Mouse (Mus musculus) retina, embryonic 14.5 days (tissue): ENCODE results near the gene Dnah11.
A peak's percentile ranks its signal among the peaks of the same experiment; 100 is the strongest.

Source experiments
- DNase-seq: peaks from one replicate; pipeline ENCODE4 v3.0.0-alpha.2; 2015; ENCODE audit warnings: low spot score

Dnah11 gene

GRCm38 (mm10) chr12:118085291-118085690, 113.6 kb downstream of the Dnah11 start:
- no peak for DNase-seq

GRCm38 (mm10) chr12:118084806-118085205, 114.0 kb downstream of the Dnah11 start:
- DNase-seq = no peak

- no peak for DNase-seq
These were observed 114.7 kb downstream of the Dnah11 start for GRCm38 (mm10) chr12:118084134-118084533.

GRCm38 (mm10) chr12:118080441-118080840, 118.4 kb downstream of the Dnah11 start:
- no peak for DNase-seq

- no peak for DNase-seq
These were observed 120.3 kb downstream of the Dnah11 start for GRCm38 (mm10) chr12:118078434-118078989.

- DNase-seq = no peak
These were observed 122.0 kb downstream of the Dnah11 start for GRCm38 (mm10) chr12:118076802-118077201.

- no peak for DNase-seq
These were observed 126.5 kb downstream of the Dnah11 start for GRCm38 (mm10) chr12:118072181-118072872.

GRCm38 (mm10) chr12:118071667-118072066, 127.2 kb downstream of the Dnah11 start:
- DNase-seq = no peak

- no peak for DNase-seq
These were observed 130.1 kb downstream of the Dnah11 start for GRCm38 (mm10) chr12:118068785-118069184.

GRCm38 (mm10) chr12:118062343-118062742, 136.5 kb downstream of the Dnah11 start:
- DNase-seq = no peak

GRCm38 (mm10) chr12:118056876-118057275, 142.0 kb downstream of the Dnah11 start:
- DNase-seq = peak; percentile 12

- no peak for DNase-seq
These were observed 153.5 kb downstream of the Dnah11 start for GRCm38 (mm10) chr12:118045381-118045780.

- no peak for DNase-seq
These were observed 155.7 kb downstream of the Dnah11 start for GRCm38 (mm10) chr12:118043130-118043647.

GRCm38 (mm10) chr12:118042196-118042595, 156.6 kb downstream of the Dnah11 start:
- no peak for DNase-seq

- no peak for DNase-seq
These were observed 163.9 kb downstream of the Dnah11 start for GRCm38 (mm10) chr12:118034990-118035389.

GRCm38 (mm10) chr12:118025771-118026170, 173.1 kb downstream of the Dnah11 start:
- no peak for DNase-seq

GRCm38 (mm10) chr12:118018936-118019335, 179.9 kb downstream of the Dnah11 start:
- DNase-seq = no peak

GRCm38 (mm10) chr12:118013872-118014271, 185.0 kb downstream of the Dnah11 start:
- DNase-seq = no peak

- no peak for DNase-seq
These were observed 186.9 kb downstream of the Dnah11 start for GRCm38 (mm10) chr12:118011921-118012320.

GRCm38 (mm10) chr12:117994938-117995337, 203.9 kb downstream of the Dnah11 start:
- no peak for DNase-seq

GRCm38 (mm10) chr12:117993499-117993898, 205.3 kb downstream of the Dnah11 start:
- DNase-seq = peak; percentile 91

- peak; percentile 76 for DNase-seq
These were observed 209.6 kb downstream of the Dnah11 start for GRCm38 (mm10) chr12:117989018-117989828.

- no peak for DNase-seq
These were observed 218.5 kb downstream of the Dnah11 start for GRCm38 (mm10) chr12:117980315-117980714.
